Mouse (Mus musculus) right cerebral cortex, postnatal 10 days (tissue): ENCODE data around the gene Zfp512b.
A peak's percentile ranks its signal among the peaks of the same experiment; 100 is the strongest.

Experiments
- DNase-seq, 2 experiments: peaks; one replicate each; pipeline ENCODE4 v3.0.0; 2021; ENCODE audit warnings: low spot score in 2 of 2

Gene Zfp512b

DNA sequence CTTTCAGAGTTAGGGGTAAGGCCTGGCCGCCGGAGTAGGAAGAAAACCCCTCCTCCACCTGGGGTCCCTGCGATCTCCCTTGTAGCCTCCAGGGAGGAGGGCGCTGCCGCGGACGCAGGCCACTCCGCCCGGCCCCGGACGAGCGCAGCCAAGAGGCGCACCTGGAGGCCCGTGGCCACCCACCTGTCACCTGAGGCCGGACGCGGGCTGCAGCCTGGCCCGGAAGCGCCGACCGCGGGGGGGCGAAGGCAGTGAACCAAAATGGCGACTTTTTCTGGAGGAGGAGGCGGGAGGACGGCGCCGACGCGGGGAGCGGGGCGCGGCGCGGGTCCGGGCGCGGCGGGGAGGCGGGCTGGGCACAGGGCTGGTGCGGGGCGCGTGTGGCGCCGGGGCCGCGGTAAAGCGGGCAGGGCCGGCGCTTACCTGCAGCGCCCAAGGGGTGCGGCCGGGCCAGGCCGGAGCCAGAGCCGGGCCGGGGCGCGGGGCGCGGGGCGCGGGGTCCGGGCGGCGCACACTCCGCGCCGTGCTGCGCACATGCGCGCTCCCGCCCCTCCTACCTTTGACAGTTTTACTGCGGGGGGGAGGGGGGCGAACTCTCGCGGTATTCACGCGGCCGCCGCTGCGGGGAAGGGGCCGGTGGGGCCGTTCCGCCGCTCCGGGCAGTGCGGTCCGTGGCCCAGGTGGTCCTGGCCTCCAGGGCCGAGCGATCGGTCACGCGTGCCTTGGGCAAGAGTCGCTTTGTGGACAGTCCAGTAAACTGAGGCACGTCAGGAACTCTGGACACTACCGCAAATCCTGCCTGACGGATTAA, at the start of gene Zfp512b:
Gene Zfp512b (minus strand): TSS at position 573 of the 811 bp plus-strand sequence.
- DNase-seq = peak; percentile 82 to 85

DNA sequence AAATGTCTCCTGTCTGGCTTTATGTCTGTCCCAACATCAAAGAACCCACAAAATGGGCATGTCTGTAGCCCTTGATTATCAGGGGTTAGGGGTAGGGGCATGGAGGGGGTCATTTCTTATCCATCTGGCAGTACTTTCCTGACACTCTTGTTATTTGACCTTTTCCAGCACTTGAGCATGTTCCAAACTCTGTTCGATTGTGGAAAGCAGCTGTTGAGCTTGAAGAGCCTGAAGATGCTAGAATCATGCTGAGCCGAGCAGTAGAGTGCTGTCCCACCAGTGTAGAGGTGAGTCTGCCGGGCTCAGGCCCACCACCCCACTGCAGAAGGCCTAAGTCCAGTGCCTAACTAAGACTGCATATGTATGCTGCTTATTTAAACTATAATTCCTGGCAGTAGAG, 43.3 kb upstream of the Zfp512b start:
- no peak for DNase-seq

DNA sequence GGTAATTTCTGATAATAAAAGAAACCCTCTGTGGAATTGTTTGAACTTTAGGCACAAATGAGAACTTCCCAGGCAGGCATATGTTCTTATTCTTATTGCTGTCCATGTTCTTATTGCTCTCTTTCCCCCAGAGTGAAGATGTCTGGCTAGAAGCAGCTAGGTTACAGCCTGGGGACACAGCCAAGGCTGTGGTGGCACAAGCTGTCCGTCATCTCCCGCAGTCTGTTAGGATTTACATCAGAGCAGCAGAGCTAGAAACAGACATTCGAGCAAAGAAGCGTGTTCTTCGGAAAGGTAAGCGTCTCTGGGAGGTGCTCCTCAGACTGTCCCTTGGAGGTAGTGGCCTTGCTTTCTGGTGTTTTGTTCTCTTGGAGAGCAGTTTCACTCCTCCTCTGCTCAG, 40.0 kb upstream of the Zfp512b start:
- no peak for DNase-seq

DNA sequence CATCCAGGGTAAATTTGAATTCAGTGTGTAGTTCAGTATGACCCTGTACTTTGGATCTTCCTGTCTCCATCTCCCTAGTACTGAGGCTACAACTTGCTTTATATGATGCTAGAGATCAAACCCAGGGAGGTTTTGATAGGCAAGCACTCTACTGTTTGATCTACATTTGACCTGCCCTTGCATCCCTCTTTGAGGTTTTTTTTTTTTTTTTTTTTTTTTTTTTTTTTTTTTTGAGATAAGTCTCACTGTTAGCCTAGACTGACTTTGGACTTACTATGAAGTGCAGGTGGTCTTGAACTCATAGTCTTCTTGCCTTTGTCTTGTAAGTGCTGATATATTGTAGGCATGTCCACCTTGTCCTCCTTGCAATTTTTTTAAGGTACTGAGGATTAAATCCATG, 35.9 kb upstream of the Zfp512b start:
- no peak for DNase-seq

DNA sequence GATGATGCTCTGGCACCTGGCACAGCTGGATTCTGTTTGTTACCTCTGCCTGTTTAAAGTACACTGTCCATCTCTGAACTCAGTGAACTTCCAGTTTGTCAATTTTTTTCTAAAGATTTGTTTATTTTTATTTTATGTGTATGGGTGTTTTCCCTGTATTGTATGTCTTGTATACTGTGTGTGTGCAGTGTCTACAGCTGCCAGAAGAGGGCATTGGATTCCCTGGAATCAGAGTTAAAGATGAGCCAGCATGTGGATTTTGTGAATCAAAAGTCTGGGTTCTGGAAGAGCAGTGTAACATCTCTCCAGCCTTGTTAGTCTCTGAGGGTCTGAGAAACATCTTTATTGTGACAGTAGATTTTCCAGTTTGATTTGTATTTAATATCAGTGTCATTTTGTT, 30.8 kb upstream of the Zfp512b start:
- peak in 1 of 2 experiments; percentile 48 for DNase-seq

DNA sequence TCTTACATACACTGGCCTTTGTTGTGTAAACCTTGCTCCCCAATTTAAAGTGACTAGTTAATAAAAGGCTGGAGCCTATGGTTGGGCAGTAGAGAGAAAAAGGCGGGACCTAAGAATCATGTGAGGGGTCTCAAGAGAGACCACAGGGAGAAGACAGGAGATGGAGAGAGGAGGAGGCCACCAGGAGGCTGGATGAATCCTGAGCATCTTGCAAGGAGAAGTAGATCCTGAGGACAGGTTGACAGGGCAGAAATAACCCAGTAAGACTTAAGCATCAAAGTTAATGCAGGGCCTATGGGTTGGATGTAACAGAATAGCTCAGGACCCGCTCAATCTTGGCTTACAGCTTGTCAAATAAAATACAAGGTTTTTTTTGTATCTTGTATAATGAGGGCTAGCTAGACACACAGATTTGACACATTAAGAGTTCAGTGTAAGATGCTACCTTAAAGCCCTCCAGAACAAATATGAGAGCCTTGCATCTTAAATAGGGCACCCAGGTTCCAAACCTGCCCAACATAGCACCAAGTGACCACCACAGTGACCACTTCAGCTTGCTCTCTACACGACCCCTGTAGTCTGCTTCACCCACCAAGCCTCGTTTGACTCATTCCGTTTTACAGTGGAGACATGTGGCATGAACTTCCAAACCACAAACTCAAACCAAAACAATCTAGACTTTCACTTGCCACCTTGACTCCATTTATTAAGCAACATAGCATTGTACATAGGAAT, 26.3 kb upstream of the Zfp512b start:
- no peak for DNase-seq

DNA sequence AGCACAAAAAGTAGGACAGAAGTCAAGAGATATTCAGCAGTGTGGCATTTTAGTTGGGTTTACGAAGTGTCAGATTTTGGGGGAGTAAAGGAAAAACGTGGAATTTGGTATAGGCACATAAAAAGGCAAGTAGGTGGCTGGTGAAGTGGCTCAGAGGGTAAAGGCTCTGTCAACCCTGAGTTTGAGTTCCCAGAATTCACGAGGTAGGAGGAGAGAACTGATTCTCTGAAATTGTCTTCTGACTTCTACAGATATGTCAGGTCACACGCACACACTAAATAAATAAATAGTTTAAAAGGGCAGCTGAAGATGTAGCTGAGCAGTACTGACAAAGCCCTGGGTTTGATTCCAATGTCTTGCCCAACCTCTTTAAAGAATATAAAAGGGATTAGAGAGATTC, 9.8 kb upstream of the Zfp512b start:
- no peak for DNase-seq

DNA sequence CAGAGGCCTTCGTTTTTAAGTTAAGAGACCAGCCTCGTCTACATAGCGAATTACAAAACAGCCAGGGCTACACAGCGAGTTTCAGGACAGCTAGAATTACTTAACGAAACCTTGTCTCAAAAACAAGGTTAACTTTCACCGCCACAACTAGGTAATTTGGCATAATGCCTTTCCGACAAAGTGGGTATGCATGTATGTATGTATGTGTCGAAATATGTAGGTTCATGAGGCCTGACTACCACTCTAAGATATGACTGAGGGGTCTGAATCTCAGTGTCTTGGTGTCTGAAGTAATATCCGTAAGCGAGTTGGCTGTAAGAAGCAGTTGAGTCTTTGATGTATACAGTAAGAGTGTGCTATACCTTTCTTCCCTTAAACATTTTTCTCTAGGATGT, 9.1 kb upstream of the Zfp512b start:
- DNase-seq = no peak

DNA sequence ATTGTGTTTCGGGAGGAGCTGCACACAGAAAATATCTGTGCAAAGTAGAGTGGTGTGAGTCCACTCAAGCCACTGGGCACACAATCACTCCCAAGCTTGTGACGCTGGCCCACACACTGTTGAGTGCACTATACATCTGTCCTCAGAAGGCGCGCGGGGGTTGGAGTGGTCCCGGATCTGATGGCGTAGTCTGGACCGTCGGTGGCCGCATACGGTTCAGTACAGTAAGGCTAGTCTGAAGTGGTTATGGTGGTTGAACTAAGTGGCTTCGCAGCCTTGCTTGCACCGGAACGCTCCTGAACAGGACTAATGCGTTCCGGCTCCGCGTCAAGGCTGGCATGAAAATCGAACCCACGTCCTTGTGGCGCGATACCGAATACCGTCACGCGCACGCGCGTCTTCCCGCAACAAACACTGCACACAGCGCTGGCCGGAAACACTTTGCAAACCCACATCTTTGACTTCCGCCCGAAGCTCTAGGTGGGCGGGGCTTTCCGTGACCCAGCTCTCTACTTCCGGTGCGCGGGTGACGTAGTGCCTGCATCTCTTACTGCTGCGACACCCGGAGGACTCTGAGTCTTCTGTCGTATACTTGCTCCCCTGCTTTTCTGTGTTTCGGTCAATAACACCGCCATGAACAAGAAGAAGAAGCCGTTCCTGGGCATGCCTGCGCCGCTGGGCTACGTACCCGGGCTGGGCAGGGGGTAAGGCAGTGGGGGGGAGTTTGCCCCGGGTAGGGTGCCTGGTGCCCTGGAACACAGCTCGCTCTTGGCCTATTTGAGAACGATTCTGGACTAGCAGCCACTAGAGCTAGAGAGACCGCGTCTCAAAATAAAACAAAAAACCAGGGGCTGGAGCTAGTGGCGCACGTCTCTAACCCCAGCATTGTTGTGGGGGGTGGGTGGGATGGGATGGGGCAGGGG, 8.5 kb upstream of the Zfp512b start:
- peak; percentile 99 for DNase-seq

DNA sequence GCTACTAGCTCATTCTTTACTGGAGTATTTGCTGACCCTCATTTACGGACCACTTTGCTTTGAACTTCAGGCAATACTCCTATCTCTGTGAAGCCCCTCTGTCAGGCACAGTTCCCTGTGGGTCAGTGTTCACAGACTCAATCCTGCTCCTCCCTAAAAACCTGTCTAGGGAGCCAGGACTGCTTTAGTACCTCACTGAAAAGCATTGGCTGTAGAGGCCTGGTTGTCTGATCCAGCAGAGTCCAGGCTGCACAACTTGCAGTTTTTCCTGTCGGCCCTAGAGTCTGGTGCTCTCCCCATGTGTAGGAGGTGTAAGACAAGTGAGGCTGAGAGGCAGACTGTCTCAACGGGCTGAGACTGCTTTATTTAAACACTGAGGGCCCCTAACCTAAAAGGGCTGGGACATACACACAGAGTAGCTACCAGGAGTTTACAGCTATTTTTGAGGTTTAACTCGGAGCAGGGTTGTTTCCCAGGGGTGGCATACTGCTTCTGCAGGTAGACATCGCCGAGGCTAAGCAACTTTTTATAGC, 7.7 kb upstream of the Zfp512b start:
- peak in 1 of 2 experiments; percentile 36 for DNase-seq

DNA sequence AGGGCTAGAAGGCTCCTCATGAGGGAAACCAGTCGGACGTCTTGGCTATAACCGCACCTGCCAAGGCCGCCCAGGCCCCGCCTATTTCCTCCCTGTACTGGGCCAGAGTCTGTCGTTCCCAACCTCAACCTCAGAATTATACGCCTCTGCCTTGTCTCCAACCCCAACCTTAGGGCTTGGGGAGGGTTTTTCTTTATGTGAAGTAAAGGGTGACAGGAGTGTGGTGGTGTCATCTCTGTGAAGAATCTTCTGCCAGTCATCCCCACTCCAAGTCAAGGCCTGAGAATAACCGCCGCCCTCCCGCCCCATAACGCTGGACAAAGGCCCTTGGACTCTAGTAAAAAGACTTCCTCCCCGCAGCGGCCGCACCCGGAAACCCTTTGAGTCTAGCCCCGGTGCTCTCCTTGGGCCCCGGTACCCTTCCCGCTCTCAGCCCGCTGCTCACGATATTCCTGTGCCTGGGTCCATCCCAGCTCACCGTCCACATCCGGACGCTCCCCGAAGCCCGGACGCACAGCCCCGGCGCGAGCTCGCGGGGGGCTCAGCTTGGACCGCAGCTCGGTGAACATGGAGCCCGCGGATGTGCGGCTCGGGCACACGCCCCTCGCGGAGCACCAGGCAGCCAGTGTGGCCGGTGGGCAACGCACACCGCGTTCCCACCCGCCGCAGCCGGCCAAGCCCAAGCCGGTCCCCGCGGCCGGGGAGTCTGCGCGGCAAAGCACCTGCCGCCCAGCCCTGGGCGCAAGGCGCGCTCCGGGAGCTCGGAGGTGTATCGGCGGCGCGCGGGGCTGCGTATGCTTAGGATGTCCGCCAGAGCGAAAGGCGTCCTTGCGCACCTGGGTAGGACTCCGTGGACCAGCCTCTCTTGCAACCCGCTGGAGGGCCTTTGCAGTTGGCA, 6.1 kb upstream of the Zfp512b start, which contains the start of gene Samd10:
Gene Samd10 (minus strand): TSS at position 759 of the 898 bp plus-strand sequence.
- DNase-seq = peak; percentile 75 to 77

DNA sequence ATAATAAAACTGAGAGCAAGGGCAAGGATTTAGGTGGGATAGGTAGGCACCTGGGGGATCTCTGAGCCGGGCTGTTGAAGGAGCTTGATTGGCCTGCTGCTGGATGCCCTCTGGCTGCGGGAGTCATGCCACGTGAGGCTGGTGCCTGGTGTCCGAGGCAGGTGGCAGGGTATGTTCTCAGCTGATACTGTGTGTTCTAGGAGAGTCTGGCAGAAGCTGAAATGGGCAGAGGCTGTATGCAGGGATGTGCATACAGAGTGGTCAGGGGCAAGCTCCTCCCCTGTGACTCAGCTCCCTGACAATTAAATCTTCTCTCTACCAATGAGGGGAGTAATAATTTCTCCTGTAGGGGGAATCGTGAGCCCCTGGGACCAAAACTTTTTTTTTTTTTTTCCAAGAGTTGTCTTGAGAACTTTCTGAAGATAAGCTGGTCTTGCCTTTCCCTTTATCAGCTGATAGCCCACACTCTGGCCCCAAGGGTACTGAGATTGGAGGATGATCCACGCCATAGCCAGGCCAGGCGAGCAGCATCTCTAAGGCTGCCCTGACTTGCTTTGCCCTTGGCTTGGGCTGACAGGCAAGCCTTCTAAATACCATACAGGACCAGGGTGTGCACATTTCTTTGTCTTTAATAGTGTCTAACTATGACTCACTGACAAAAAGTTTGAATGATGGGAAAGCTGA, 4.9 kb upstream of the Zfp512b start:
- DNase-seq = no peak

DNA sequence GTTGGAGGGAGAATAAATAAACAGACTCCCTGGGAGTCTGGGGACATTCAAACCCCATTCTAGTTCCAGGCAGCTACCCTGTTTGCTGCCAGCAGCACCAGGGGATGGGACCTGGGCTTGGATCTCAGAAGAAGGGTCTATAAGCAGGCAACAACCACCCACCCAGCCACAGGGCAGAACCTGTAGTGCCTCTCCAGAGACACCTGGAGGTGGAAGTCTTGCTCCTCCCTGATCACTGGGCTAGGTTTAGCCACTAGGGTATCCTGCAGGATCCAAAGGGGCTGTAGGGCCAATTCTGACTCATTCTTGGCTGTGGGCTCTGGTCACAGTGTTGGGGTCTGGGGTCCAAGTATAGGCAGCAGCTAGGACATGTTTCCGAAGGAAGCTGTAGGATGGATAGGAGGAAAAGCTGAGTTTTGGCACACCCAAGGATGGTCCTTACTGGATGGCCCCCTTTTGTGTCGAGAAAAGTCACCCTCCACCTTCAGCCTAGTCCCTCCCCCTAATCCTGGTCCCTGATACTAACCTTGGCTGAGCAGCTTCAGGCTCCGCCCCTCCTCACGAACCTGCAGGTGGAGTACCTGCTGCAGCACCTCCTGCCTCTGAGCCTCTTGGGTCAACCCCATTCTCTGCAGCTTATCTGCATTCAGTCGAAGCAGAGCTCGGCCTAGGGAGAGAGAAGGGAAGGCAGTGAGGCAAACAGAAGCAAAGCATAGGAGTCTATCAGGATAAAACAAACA, 3.8 kb upstream of the Zfp512b start:
- DNase-seq = no peak

DNA sequence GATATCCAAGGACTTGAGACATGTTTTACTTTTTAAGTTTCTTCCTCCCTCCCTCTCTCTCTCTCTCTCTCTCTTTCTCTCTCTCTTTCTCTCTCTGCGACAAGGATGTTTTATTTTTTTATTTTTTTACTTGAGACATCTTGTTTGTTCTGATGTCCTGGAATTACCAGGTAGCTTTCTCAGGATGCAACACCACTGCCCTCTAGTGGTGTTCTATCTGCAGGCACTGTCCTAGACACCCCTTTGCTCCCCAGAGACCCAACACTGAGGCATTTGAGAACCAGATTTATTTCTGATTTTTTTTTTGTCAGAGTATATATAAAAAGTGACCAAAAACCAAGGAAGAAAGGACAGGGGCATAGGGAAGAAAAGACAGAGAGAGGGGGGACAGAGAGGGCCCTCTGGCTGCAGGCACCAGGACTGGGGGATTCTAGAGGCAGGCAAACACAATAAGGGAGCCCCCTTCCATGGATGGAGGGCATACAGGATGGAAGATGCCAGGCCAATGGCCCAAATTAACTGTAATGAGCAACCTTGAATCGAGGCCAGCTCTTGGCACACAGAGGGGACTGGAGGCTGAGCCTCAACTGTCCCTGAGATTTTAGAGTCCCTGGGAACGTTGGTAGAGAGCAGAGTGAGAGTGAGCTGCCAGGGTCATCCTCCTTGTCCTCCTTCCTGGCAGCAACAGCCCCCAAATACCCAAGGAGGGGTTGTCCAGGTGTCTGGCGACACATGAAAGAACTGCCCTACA, 2.5 kb upstream of the Zfp512b start:
- peak in 1 of 2 experiments; percentile 51 for DNase-seq

DNA sequence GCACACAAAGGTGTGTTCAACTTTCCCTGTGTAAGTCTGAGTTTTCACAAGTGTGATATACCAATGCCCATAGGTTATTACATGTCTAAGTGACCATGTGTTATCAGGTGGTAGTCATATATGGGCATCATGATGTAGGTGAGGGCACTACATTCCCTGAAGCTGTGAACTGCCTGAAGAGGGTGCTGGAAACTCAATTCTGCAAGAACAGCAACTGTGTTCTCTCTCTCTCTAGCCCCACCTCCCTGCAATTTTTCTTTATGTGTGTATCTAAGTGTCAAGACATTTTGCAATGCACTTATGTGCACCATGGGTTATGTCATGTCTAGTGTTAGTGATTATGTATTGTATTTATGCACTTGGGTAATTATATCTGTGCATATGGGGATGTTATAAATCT, 1.3 kb upstream of the Zfp512b start:
- DNase-seq = no peak

DNA sequence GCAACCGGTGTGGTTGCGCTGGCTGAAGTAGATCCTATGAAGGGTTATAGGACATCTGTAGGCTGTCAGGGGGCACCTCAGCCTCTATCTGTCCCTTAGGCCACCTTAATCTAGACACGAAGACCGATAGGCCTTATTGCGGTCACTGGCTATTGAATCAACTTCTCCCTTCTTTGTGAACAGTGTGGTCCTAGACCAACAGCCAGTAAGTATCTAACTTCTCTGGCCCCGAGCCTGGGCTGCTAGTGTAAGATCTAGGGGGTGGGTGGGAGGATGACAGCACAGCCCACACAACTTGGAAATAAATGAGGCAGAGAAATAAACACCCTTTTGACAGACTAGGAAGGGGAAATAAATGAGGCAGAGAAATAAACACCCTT, 429 bp upstream of the Zfp512b start:
- peak in 1 of 2 experiments; percentile 59 for DNase-seq

DNA sequence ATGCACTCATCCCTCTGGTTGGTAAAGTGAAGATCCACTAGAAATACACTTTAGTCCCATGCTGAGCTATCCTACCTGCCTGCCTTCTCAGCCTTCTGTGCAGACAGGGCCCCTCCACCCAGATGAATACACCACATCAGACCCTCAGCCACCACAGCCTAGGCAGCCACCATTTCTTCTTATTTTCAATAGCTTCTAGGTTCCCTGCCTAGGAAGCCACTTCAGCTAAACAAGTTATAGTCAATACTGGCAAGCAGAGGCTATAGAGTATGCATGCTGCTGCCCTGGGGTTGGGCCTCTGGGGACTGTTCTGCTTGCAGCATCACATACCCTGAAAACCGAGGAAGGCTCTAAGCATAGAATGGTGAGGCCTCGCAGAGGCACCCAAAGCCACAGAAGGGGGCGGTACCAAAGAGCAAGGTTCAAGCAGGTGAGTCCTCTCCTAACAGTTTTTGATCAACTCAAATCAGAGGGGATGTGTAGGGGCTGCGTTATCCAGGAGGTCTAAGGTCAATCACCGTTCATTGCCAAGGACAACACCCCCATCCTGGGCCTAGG, 996 bp downstream of the Zfp512b start, which contains the start of gene Prpf6:
Gene Prpf6 (plus strand): TSS at position 341 of the 558 bp plus-strand sequence.
- DNase-seq = peak in 1 of 2 experiments; percentile 33

DNA sequence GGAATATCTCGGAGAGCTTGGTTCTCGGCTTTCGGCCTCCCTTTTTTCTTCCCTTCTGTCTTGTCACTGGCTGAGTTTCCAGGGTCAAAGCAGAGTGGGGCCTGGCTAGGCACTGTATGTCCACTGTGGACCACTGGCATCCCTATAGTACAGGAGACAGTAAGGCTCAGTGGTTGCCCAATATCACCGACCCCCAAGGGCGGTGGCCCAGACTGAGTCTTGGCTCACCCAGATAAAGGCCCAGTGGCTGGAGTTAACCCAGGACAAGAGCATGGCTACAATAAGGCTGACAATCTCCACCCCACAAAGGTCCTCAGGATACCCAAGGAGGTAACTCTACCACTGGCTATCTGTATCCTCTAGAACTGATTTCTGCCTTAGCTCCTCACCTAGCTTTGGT, 2.1 kb downstream of the Zfp512b start:
- DNase-seq = peak in 1 of 2 experiments; percentile 33
